Mouse (Mus musculus) liver, adult 2 months (tissue): ENCODE results near the gene Abcc9.

ENCODE experiments used
- CTCF ChIP-seq: fragments of 200-500 bp; IDR thresholded peaks from 2 replicates; pipeline ENCODE4 v1.5.1; 2011; ENCODE audit warnings: low read depth, low read length, control low read depth
- POLR2A ChIP-seq: fragments of 200-500 bp; IDR thresholded peaks from 2 replicates; pipeline ENCODE4 v1.6.1; 2011; ENCODE audit warnings: low read length, control low read depth; ENCODE audit not compliant: insufficient read depth; ENCODE audit errors: extremely low read depth

DNA sequence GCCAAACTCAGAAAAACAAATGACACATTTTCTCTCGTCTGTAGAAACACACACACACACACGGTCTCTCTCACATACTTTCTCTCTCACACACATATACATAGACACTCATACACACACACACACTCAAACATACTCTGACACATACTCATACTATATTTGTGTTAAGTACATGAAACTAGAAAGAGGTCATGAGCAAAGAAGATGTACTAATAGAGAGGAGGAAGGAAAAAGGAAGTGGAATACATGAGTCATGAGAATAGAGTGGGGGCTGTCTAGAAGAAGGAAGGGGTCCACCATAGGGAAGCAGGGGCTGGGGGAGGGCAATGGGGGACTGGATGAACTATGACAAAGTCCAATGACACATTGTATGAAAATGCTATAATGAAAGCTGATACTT lies 45.0 kb upstream of the Abcc9 start:
- no peak for TF ChIP-seq CTCF
- no peak for TF ChIP-seq POLR2A
